Mouse (Mus musculus) embryonic fibroblast, embryonic 13.5 days (primary cell): ENCODE data around the gene Bckdhb.

Experiments
- CTCF ChIP-seq: IDR thresholded peaks from 2 replicates; pipeline ENCODE4 v1.5.1; 2011; ENCODE audit warnings: mild to moderate bottlenecking, control low read depth, low read length, moderate library complexity, borderline replicate concordance; ENCODE audit not compliant: insufficient read depth
- POLR2A ChIP-seq: IDR thresholded peaks from 2 replicates; pipeline ENCODE4 v1.6.1; 2011; ENCODE audit warnings: low read depth, mild to moderate bottlenecking, control low read depth, low read length, moderate library complexity

- peak; percentile 20; the same call in 1 of the 2 replicates for TF ChIP-seq CTCF
- TF ChIP-seq POLR2A: no peak
Measured at GRCm38 (mm10) chr9:84117337-84117736, 192.4 kb downstream of the Bckdhb start.
